Mouse (Mus musculus) hematopoietic stem cell, adult 5-6 weeks (primary cell): ENCODE data around the gene Nsrp1. TPM values are rescaled to one million over a fixed set of nuclear protein-coding genes. Genes with fewer than 3 reads are reported as not detected.
"Not testable (repeated sequence)": the region's sequence is repeated elsewhere in the genome, so short reads cannot be mapped to it uniquely, and the experiment has no call there.

Source experiments
- ATAC-seq, 2 experiments: fragments of 125-278 bp in 1 of 2; replicated peaks in 1 of 2; 2 replicates each; pipeline ENCODE4 v1.8.0; 2016 to 2017; ENCODE audit warnings: inconsistent platforms in 2 of 2, mild to moderate bottlenecking in 2 of 2, moderate number of reproducible peaks in 2 of 2, low read depth in 1 of 2, moderate TSS enrichment in 1 of 2; ENCODE audit not compliant: low FRiP score in 2 of 2, poor library complexity in 2 of 2, severe bottlenecking in 2 of 2, insufficient read depth in 1 of 2, low TSS enrichment in 1 of 2
- total RNA-seq: library from RNA; stranded (forward); fragments of 172-1452, 232-1000 nt; gene quantifications from 2 replicates; pipeline ENCODE4 v1.2.3, GENCODE M21; 2017

Nsrp1 gene
- total RNA-seq: 27.6 and 28.0 TPM in 2 replicates

DNA sequence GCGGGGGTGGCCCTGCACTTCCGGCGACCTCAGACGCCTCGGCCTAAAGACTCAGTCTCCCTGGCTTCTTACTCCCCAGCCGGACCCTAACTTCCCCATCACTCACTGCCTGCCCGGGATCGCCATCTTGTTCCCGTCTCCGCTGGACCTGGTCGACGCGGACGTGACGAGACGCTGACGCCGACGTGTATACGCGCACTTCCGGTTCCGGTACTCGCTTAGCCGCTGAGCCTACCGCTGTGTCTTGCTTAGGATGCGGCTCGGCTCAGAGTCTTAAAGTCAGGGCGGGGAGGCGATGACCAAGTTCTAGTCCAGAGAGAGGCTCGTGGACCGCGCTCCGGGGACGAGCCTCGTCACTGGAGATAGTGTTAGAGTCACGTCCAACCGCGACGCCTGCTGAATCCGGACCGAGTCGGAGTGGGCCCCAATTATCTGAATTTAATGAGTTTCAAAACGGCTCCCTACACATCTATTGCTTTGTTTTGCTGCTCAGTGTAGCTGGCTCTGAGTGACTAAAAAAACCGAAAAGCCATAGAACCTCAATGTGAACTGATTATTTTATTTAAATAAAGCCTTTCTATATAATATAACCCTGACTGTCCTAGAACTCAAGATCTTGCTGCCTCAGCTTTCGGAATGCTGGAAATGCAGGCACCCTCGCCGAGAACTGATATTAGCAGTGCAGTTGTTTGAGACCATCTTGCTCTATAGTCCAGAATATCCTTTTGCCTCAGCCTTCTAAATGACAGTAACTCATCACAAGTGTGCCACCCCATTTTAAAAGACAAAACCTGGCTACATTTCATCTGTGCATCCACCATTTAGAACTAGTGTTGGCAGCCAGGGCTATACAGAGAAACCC is at the start of gene Nsrp1:
Gene Nsrp1, minus strand, starts transcription at position 163 of the 862 bp plus-strand sequence.
- ATAC-seq: peak; percentile 100

DNA sequence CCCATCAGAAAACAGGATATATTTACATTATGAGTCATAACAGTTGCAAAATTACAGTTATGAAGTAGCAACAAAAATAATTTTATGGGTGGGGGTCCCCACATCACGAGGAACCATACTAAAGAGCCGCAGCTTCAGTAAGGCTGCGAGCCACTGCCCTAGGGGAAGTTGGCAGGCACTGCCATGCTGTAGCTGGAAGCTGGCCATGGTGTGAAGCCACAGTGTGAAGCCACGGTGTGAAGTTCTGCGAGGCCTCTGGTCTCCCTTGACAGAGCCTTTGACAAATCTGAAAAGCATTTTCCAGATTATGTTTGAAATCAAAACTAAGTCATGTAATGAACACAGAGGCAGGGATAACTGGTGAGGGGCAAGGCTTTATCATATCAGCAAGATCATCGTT is 32.9 kb upstream of the Nsrp1 start:
- ATAC-seq: no peak

DNA sequence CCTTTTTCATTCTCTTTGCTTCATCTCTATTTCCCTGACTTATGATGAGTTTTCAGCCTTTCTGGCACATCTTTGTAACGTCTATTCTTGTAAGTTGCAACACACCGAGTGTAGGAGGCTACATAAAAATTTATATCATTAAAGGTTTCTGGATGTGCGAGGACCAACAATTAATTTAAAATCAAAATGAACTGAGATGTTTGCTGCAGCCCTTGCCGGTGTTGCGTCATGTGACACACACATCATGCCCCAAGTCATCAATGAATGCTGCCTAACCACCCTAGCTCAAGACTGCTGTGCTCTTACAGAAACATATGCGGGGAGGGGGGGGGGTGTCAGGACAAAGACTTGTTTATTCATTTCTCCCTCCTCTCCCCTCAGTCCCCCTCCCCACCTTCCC is 30.2 kb upstream of the Nsrp1 start:
- no peak for ATAC-seq

DNA sequence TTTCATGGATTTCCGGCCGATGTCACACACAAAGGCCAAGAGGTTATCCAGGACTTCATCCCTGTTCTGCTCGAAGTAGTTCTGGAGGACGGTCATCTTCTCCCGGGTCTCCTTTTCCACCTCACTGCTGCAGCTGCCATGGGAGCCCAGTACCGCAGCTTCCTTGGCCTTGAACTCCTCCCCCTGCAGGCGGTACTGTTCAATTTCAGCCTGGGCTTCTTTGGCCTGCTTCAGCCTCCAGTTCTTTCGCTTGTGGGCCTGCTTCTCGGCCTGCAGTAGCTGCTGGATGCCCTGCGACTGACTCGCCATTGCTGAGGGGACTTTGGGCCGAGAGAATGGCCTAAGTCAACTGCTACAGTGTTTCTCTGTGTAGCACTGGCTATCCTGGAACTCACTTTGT is 29.6 kb upstream of the Nsrp1 start:
- not testable (repeated sequence) for ATAC-seq

DNA sequence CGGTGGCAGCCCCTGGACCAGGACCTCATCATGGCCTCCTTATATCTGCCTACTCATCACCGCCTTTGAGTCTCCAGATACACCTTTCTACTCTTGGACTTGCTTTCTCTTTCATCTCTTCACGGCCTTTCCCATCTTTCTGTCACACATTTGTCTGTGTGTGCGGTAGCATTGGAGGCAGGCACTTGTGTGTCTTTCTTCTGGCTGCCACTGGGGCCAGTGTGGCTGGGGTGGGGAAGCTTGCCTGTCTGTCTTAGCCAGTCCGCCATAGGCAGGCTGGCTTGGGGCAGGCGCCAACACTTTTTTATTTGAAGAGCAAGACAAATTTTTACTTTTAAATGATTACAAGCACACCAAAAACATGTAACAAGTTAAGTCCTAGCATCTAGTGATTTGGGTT is 28.7 kb upstream of the Nsrp1 start:
- ATAC-seq: no peak

DNA sequence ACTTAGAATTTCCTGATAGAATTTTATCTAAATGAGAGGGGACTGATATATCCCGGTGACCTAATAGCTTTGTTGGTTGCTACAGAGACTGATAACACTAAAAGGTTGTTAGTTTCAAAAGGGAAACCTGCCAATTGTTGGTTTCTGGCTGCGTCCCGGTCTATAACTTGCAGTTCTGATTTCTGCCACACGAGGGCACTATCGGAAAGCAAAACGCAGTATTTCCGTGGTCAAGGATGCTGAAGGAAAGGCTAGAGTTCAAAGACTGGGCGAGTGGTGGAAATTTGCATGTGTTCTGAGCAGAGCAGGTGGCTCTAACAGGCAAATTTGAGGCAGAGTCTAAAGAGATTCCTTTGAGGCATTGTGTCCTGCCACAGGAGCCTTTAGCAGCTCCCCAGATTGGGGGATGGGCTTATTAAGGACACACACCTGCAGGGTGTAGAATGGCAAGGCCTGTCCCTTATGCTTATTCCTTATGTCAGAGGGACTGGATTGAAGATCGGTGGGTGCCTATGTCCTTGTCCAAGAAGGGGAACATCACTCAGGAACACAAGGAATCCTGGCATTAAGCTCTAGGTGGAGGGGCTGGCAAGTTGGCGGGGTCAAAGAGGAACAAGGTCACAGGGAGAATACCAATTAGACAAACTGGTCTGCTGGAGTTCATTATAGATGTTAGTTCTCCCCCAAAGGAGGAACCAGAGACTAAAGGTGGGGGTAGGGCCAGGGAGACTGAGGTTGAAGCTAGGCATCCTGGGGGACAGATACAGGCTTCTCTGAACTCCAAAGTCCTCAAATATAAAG is 22.1 kb upstream of the Nsrp1 start:
- peak; percentile 71 to 81 for ATAC-seq

DNA sequence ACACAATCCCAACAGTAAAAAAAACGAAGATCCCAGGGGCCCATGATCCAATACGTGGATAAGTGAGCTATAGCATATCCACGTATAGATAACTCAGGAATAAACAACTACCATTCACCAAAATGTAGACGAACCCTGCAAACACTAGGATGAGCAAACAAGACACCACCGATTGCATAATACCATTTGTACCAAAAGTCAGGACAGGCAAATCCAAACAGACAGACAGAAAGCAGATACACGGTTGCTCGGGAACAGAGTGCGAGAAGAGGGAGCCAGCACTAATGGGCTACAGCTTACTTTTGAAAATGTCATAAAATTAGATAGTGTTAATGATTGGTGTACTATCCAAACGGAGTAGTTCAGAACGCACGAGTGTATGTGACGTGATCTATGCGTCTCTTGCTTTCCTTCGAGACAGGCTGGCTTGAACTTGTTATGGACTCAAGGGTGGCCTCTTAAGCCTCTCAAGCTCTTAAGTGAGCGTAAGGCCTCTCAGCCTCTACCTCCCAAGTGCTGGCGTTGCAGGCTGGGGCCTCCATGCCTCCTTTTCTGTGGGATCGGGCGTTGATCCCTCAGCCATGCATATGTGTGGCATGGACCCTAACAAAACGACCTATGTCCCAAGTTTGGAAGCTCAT is 20.2 kb upstream of the Nsrp1 start:
- no peak for ATAC-seq

DNA sequence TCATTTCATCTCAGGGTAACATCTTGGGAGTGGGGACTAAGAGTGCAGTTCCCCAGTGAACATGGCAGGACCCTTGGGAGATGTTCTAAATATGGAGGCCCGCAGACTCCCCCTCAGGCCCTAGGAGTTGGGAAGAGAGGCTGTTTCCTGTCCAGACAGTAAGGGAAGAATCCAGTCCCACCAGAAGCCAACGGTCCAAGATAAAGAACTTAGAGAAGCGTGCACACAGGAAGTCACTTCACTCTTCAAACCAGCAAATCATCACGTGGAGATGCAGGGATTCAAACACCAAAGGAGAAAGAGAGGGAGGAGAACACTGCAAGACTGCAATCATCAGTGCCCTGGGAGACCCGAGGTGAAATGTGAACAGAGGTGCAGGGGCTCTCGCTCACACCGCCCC is 18.8 kb upstream of the Nsrp1 start:
- no peak for ATAC-seq

DNA sequence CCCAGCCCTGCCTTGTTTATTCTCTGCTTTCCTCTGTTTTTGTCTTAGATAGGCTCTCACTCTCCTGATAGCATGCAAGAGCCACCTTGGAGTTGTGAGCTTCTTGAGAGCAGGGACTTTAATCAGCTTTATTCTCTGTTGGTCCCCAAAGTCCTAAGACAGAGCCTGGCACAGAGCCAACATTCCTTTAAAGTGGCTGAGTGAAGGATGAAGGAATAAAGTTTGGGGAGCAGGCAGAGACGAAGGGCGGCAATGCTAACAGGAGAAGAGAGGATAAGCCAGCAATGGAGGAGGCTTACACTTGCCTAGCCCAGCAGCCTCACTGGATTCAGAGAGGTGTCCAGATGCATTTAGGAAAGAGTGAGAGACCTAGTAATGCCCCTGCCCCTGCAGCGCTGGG is 18.3 kb upstream of the Nsrp1 start:
- no peak for ATAC-seq

DNA sequence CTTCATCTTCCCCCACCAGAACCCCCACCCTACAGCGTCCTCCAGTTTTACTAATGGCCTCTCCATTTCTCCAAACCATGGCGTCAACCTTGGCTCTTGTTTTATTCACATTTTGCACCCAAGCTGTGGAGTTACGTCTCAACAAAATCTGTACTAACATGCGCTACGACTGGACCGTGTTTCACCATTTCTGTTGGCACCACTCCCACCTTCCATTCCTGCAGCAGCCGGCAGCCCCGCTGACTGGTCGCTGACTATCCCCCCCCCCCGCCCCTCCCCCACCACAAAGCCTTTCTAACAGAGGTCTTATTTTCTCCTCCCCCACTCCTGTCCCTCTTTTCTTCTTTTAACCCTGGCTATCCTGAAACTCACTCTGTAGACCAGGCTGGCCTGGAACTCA is 17.0 kb upstream of the Nsrp1 start:
- no peak for ATAC-seq

DNA sequence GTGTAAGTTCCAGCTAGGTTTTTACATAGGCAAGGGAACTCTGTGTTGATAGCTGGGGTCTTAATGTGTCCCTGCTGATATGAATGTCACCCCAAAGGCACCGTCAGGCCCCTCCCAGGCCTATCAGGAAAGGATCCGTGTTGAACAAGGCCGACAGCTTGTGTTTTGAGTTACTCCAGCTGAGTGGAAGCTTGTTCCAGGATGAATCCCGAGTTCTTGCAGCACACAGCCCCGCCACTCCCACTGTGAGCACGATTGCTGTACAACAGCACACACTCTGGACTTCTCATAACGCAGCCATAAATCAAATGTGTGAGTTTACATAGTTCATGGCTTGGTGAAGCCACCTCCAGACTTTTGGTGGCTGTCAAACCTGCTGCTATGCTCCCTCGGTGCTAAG is 15.9 kb upstream of the Nsrp1 start:
- ATAC-seq: no peak

DNA sequence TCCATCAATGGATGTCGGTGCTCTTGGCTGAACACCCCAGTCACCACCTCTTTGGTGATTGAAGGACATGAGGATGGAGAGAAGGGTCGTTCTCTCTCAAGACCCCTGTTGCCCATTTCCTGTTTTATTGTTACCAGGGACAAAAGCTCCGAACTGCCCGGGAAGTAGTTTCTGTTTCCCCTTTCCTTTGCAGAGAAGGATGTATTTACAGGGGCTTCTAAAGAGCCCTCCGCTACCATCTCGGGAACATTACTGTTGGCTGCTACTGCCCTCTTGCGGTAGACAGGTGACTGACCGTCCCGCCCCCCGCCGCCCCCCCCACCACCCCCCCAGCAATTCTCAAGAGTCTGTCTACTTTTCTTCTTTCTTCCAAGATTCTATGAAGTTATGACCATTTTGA is 15.0 kb upstream of the Nsrp1 start:
- ATAC-seq: no peak

DNA sequence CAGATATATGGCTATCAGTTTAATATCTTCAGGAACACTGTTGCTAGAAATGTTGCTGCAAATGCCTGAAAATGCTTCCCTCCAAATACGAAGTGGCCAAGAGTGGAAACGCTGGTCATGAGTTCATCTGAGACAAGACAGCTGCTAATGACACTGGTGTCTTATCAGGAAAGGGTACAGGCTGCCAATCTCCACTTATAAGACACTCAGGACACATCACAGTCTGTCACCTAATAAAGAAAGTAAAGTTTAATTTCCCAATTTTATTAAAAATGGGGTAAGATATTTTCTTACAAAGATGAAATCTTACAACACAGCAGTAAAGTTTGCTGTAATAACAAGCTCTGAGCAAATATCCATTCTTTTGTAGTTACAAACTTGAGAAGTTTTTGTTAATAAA is 10.9 kb upstream of the Nsrp1 start:
- no peak for ATAC-seq

DNA sequence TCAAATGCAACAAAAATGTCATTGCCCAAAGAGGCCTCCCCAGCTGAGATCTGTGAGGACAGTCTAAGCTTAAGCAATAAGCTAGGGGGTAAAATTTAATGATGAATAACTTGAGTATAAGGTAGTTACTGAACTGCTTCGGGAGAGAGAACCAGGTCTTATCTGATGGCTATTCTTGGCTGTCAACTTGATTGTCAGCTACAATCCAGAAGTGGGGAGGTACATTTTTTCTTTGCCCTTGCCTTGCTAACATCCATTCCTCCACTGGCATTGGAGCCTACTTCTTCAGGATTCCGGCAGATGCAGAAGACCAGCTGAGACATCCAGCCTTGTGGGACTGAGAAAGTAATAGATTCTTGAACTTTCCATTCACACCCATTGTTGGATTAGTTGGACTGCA is 8.8 kb upstream of the Nsrp1 start:
- ATAC-seq: no peak

DNA sequence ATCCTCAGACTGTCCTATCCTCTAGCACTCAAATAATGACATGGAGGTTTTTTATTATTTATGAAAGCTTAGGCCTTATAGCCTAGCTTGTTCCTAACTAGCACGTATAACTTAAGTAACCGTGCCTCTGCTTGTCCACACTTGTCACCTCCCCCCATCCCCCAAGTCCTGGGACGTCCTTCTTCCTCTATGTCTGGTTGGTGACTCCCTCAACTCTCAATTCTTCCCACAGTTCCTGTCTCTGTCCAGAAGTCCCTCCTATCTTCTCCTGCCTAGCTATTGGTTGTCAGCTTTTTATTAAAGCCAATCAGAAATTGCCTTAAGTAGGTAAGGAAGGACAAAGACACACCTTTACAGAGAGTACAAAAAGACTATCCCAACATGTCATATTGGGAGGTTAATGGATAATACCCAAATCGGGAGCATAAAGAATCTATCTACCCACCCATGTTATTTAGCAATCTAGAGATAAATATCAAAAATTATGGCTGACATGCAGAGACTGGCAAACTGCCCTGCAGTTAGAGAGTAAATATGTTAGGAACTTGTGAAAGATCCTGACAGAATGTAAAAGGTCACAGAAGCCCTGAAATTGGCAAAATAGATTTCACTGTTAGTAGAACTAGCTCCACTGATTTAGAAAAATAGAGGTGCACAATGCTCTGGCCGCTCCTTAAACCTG is 5.9 kb upstream of the Nsrp1 start:
- no peak for ATAC-seq

DNA sequence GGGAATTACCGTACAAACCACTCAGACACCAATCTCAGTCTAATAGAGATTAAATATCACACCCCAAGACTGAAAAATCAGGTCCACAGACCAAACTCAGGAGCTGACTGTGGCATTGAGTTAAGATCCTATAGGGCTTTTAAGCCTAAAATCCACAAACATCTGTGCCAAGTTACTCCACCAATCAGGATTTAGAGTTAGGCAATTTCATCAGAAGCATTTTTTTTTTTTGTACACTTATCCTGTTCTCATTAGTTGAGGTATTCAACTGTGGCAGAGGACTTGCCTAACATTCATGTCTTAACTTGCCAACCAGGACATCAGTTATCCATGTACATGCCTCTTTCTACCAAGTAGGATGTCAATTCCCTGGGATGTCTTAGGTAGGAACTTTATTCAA is 1.1 kb upstream of the Nsrp1 start:
- ATAC-seq: no peak

DNA sequence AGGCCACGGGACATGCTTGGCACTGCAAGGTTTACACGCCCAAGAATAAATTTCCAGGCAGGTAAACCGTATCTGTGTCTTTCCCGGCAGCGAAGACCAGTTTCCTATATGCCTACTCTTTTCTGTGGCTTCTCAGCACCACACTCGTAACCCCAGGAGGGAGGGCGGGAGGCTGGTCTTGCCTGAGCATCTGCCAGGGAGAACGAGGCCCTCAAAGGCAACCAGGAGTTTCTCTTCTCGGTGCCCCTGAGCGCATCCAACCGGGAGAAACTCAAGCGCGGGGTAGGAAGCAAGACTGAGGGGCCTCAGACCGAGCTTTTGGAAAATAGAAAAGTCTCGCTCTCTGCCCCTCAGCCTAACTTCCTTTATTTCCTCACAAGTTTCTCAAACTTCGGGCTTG is 443 bp downstream of the Nsrp1 start:
- peak in 1 of 2 experiments; percentile 37; a peak in 3 of 4 replicates for ATAC-seq

DNA sequence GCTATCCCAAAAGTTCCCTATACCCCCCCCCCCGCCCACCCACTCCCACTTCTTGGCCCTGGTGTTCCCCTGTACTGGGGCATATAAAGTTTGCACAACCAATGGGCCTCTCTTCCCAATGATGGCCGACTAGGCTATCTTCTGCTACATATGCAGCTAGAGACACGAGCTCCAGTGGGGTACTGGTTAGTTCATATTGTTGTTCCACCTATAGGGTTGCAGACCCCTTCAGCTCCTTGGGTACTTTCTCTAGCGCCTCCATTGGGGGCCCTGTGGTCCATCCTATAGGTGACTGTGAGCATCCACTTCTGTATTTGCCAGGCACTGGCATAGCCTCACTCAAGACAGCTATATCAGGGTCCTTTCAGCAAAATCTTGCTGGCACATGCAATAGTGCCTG is 904 bp downstream of the Nsrp1 start:
- ATAC-seq: not testable (repeated sequence)
